Mouse (Mus musculus): Measurements from ENCODE around the gene Krtap10-4. TPM values are rescaled to one million over a fixed set of nuclear protein-coding genes. Genes with fewer than 3 reads are reported as not detected.

Krtap10-4 gene
- not detected in 2 replicates for total RNA-seq (2012; rRNA removed)
- not detected for polyA plus RNA-seq (2012; ENCODE audit: insufficient read depth in 1 of 2, insufficient read length in 2 of 2, low read depth in 1 of 2, low replicate concordance in 2 of 2, missing spikeins in 1 of 2)

- TF ChIP-seq USF1 (IDR thresholded peaks at IDR 0.05; ENCODE audit: low read depth, low read length) (no peak), MEF2A (IDR thresholded peaks at IDR 0.05; ENCODE audit: extremely low read depth, insufficient replicate concordance, low read depth, low read length, poor library complexity, severe bottlenecking) (no peak), NRF1 (IDR thresholded peaks at IDR 0.05; ENCODE audit: insufficient read depth, low read depth, low read length, poor library complexity, severe bottlenecking) (no peak), BHLHE40 (IDR thresholded peaks at IDR 0.05; ENCODE audit: borderline replicate concordance, low read depth, low read length) (no peak), E2F4 (IDR thresholded peaks at IDR 0.05; ENCODE audit: borderline replicate concordance, low read depth, low read length) (no peak), RAD21 (IDR thresholded peaks at IDR 0.05; ENCODE audit: low read depth, low read length) (no peak), GATA1 (IDR thresholded peaks at IDR 0.05; ENCODE audit: low read depth, low read length) (no peak), CHD1 (IDR thresholded peaks at IDR 0.05; ENCODE audit: low read depth, low read length) (no peak), EP300 (IDR thresholded peaks at IDR 0.05; ENCODE audit: low read depth in 1 of 2, low read length in 2 of 2) (no peak), MAX (IDR thresholded peaks at IDR 0.05; ENCODE audit: low read length) (no peak), MAZ (IDR thresholded peaks at IDR 0.05; ENCODE audit: low read depth, low read length) (no peak), ZNF384 (IDR thresholded peaks at IDR 0.05; ENCODE audit: low read depth, low read length) (no peak), TAL1 (IDR thresholded peaks at IDR 0.05; ENCODE audit: low read length) (no peak), MYC (IDR thresholded peaks at IDR 0.05; ENCODE audit: low read depth, low read length) (no peak), CHD2 (IDR thresholded peaks at IDR 0.05; ENCODE audit: low read length) (no peak), TBP (IDR thresholded peaks at IDR 0.05; ENCODE audit: low read depth, low read length) (no peak)
- no peak for DNase-seq (ENCODE audit: low read depth, low spot score)
- H3K9me3 ChIP-seq (replicated peaks; ENCODE audit: insufficient read depth, low read length), result no peaks in the 10 kb centered on the region
- no peak within 1 kb of the TSS for H3K9ac ChIP-seq (ENCODE audit: control insufficient read depth, low read depth, low read length, poor library complexity, severe bottlenecking)
- H3K79me2 ChIP-seq (ENCODE audit: control insufficient read depth, insufficient read depth, low read length, poor library complexity), result no peaks in the 10 kb centered on the region
- no peaks in the 10 kb centered on the region for H3K36me3 ChIP-seq (ENCODE audit: control insufficient read depth in 1 of 2, insufficient read depth in 2 of 2, low read length in 2 of 2)
- H3K4me1 ChIP-seq (ENCODE audit: control insufficient read depth in 1 of 2, insufficient read depth in 2 of 2, low read length in 2 of 2), result no peaks in the 10 kb centered on the region
- H3K4me3 ChIP-seq (ENCODE audit: control insufficient read depth in 1 of 2, insufficient read depth in 1 of 2, low read depth in 2 of 2, low read length in 2 of 2), result no peak within 1 kb of the TSS
- no peak within 1 kb of the TSS for H3K27ac ChIP-seq (ENCODE audit: control insufficient read depth, low read depth, low read length)
- H3K27me3 ChIP-seq (ENCODE audit: control insufficient read depth in 1 of 2, insufficient read depth in 2 of 2, low read length in 2 of 2), result peaks cover 0 to 4% of the 10 kb centered on the region in 2 experiments; a peak in 2 of 4 replicates
Measured at GRCm38 (mm10) chr10:77826951-77827350, at the start of gene Krtap10-4. Krtap10-4 (minus strand) TSS chr10:77827095.

- DNase-seq (ENCODE audit: low read depth, low spot score), result no peak
- H3K4me3 ChIP-seq (ENCODE audit: control insufficient read depth in 1 of 2, insufficient read depth in 1 of 2, low read depth in 2 of 2, low read length in 2 of 2), result no peak overlapping the region
- H3K27ac ChIP-seq (ENCODE audit: control insufficient read depth, low read depth, low read length), result no peak overlapping the region
- no peaks in the 10 kb centered on the region for H3K79me2 ChIP-seq (ENCODE audit: control insufficient read depth, insufficient read depth, low read length, poor library complexity)
- H3K9me3 ChIP-seq (replicated peaks; ENCODE audit: insufficient read depth, low read length), result no peaks in the 10 kb centered on the region
- no peaks in the 10 kb centered on the region for H3K36me3 ChIP-seq (ENCODE audit: control insufficient read depth in 1 of 2, insufficient read depth in 2 of 2, low read length in 2 of 2)
- TF ChIP-seq ELF1 (IDR thresholded peaks at IDR 0.05; ENCODE audit: low read depth, low read length) (no peak), ZNF384 (IDR thresholded peaks at IDR 0.05; ENCODE audit: low read depth, low read length) (no peak), UBTF (IDR thresholded peaks at IDR 0.05; ENCODE audit: borderline replicate concordance, insufficient read depth, low read depth, low read length) (no peak), SIN3A (IDR thresholded peaks at IDR 0.05; ENCODE audit: low read length) (no peak), POLR2A (IDR thresholded peaks at IDR 0.05; ENCODE audit: control insufficient read depth in 1 of 2, insufficient read depth in 1 of 2, low read depth in 1 of 2, low read length in 2 of 2, poor library complexity in 1 of 2) (no peak), MXI1 (IDR thresholded peaks at IDR 0.05; ENCODE audit: low read depth, low read length) (no peak), RCOR1 (IDR thresholded peaks at IDR 0.05; ENCODE audit: low read depth, low read length) (no peak)
- H3K9ac ChIP-seq (ENCODE audit: control insufficient read depth, low read depth, low read length, poor library complexity, severe bottlenecking), result no peak overlapping the region
- no peaks in the 10 kb centered on the region for H3K27me3 ChIP-seq (ENCODE audit: control insufficient read depth in 1 of 2, insufficient read depth in 2 of 2, low read length in 2 of 2)
- peaks cover 0 to 6% of the 10 kb centered on the region in 2 experiments; a peak in 1 of 4 replicates for H3K4me1 ChIP-seq (ENCODE audit: control insufficient read depth in 1 of 2, insufficient read depth in 2 of 2, low read length in 2 of 2)
Measured at GRCm38 (mm10) chr10:77869651-77870050, 42.8 kb upstream of the Krtap10-4 start.

Measured in MEL (cell line).